Mouse (Mus musculus): ENCODE results near the gene Vmn1r80.
"Not testable (repeated sequence)": the region's sequence is repeated elsewhere in the genome, so short reads cannot be mapped to it uniquely, and the experiment has no call there.

Vmn1r80 gene

GRCm38 (mm10) chr7:12188986-12189385 is at the start of gene Vmn1r80:
Gene Vmn1r80, plus strand, starts transcription at chr7:12189286.
- no peak for DNase-seq (ENCODE audit: extremely low spot score, low spot score)

- DNase-seq (ENCODE audit: extremely low spot score, low spot score) = no peak
Measured at GRCm38 (mm10) chr7:12149957-12150356, 39.1 kb upstream of the Vmn1r80 start, which contains the start of gene Vmn1r78. Gene Vmn1r78, plus strand, starts transcription at chr7:12150257.

GRCm38 (mm10) chr7:12156463-12156862 is 32.6 kb upstream of the Vmn1r80 start:
- not testable (repeated sequence) for DNase-seq (ENCODE audit: extremely low spot score, low spot score)

GRCm38 (mm10) chr7:12170979-12171378 is 18.1 kb upstream of the Vmn1r80 start, which contains the start of gene Vmn1r79:
Gene Vmn1r79, plus strand, starts transcription at chr7:12171279.
- not testable (repeated sequence) for DNase-seq (ENCODE audit: extremely low spot score, low spot score)

GRCm38 (mm10) chr7:12172926-12173325 is 16.2 kb upstream of the Vmn1r80 start:
- not testable (repeated sequence) for DNase-seq (ENCODE audit: extremely low spot score, low spot score)

GRCm38 (mm10) chr7:12204141-12204540 is 15.1 kb downstream of the Vmn1r80 start:
- DNase-seq (ENCODE audit: extremely low spot score, low spot score) = no peak

Measured in neural tube, embryonic 10.5 days (tissue).